Mouse (Mus musculus) stomach, embryonic 15.5 days (tissue): ENCODE data around the gene Tnni2. TPM values are rescaled to one million over a fixed set of nuclear protein-coding genes. Genes with fewer than 3 reads are reported as not detected.

Experiments
- ATAC-seq: fragments of 200-750 bp; cut with Nextera tagmentation; 2 replicates; pipeline ENCODE4 v1.8.0; 2017; ENCODE audit warnings: low read depth, moderate number of reproducible peaks, moderate TSS enrichment; ENCODE audit not compliant: insufficient read depth, low FRiP score
- H3K27ac ChIP-seq: fragments of 300-500 bp; sonication (generic); 2 replicates; pipeline ENCODE4 v1.5.1; 2015; ENCODE audit warnings: mild to moderate bottlenecking, inconsistent platforms
- H3K27me3 ChIP-seq: fragments of 300-500 bp; sonication (generic); replicated peaks from 2 replicates; pipeline ENCODE4 v1.6.1; 2015; ENCODE audit warnings: inconsistent platforms
- H3K36me3 ChIP-seq: fragments of 300-500 bp; sonication (generic); 2 replicates; pipeline ENCODE4 v1.6.1; 2015; ENCODE audit warnings: inconsistent platforms
- H3K4me1 ChIP-seq: fragments of 300-500 bp; sonication (generic); 2 replicates; pipeline ENCODE4 v1.6.1; 2015; ENCODE audit warnings: inconsistent platforms
- H3K4me2 ChIP-seq: fragments of 300-500 bp; sonication (generic); 2 replicates; pipeline ENCODE4 v1.6.1; 2015; ENCODE audit warnings: mild to moderate bottlenecking, inconsistent platforms
- H3K4me3 ChIP-seq: fragments of 300-500 bp; sonication (generic); replicated peaks from 2 replicates; pipeline ENCODE4 v1.5.1; 2015; ENCODE audit warnings: inconsistent platforms
- H3K9ac ChIP-seq: fragments of 300-500 bp; sonication (generic); 2 replicates; pipeline ENCODE4 v1.6.1; 2015; ENCODE audit warnings: inconsistent platforms
- H3K9me3 ChIP-seq: fragments of 300-500 bp; sonication (generic); 2 replicates; pipeline ENCODE4 v1.6.1; 2016; ENCODE audit warnings: inconsistent platforms
- WGBS: fragments of 180-500 bp; shearing (Covaris S2); methylation state at CpG from one replicate; pipeline ENCODE4 v1.1.7; 2015; 5-methylcytosine and 5-hydroxymethylcytosine counted together
- polyA plus RNA-seq: library from polyadenylated mRNA; unstranded; fragments of >200 nt; fragmentation: Nextera tagmentation; extraction: Ambion mirVana; gene quantifications from 2 replicates; pipeline ENCODE4 v1.2.1, GENCODE M21; 2015

Tnni2 gene
- polyA plus RNA-seq, 1 experiment from 2014 or later, result 10.4 TPM

- Histone ChIP-seq H3K4me2 (peak overlapping the region; percentile 59), H3K4me3 (peak overlapping the region; percentile 38), H3K27me3 (no peaks in the 10 kb centered on the region), H3K27ac (peak overlapping the region; percentile 97), H3K9ac (no peak overlapping the region), H3K36me3 (no peaks in the 10 kb centered on the region), H3K9me3 (no peaks in the 10 kb centered on the region), H3K4me1 (peaks cover 60% of the 10 kb centered on the region)
- no peak for ATAC-seq
- 80% methylated on average over 2 of the region's 2 CpGs for WGBS
These were observed 37.0 kb downstream of the Tnni2 start for GRCm38 (mm10) chr7:142478574-142478973.

GRCm38 (mm10) chr7:142479307-142479706 lies 37.7 kb downstream of the Tnni2 start:
- no peaks in the 10 kb centered on the region for H3K36me3 ChIP-seq
- H3K4me3 ChIP-seq, result no peak overlapping the region
- no peaks in the 10 kb centered on the region for H3K9me3 ChIP-seq
- H3K4me2 ChIP-seq, result peak overlapping the region; percentile 59; the same call in 1 of the 2 replicates
- H3K4me1 ChIP-seq, result peaks cover 62% of the 10 kb centered on the region
- H3K27ac ChIP-seq, result peak overlapping the region; percentile 97
- no peak overlapping the region for H3K9ac ChIP-seq
- no peak for ATAC-seq
- no peaks in the 10 kb centered on the region for H3K27me3 ChIP-seq

GRCm38 (mm10) chr7:142479886-142480285 lies 38.3 kb downstream of the Tnni2 start:
- Histone ChIP-seq H3K27me3 (no peaks in the 10 kb centered on the region), H3K36me3 (no peaks in the 10 kb centered on the region; the same call in 1 of the 2 replicates), H3K9me3 (no peaks in the 10 kb centered on the region), H3K4me1 (peaks cover 60% of the 10 kb centered on the region), H3K4me2 (no peak overlapping the region), H3K4me3 (no peak overlapping the region), H3K27ac (peak overlapping the region; percentile 97), H3K9ac (no peak overlapping the region)
- no peak for ATAC-seq
- WGBS, result 86% methylated on average over 3 of the region's 3 CpGs

- Histone ChIP-seq H3K4me2 (peak overlapping the region; percentile 55), H3K4me1 (peaks cover 62% of the 10 kb centered on the region), H3K36me3 (peaks cover 3% of the 10 kb centered on the region; the same call in 1 of the 2 replicates), H3K9ac (no peak overlapping the region), H3K27me3 (no peaks in the 10 kb centered on the region), H3K27ac (peak overlapping the region; percentile 97), H3K4me3 (peak overlapping the region; percentile 23; the same call in 1 of the 2 replicates), H3K9me3 (no peaks in the 10 kb centered on the region)
- WGBS, result 87% methylated on average over 3 of the region's 3 CpGs
- ATAC-seq, result no peak
These were observed 39.1 kb downstream of the Tnni2 start for GRCm38 (mm10) chr7:142480661-142481060.

- ATAC-seq, result no peak
- Histone ChIP-seq H3K9me3 (no peaks in the 10 kb centered on the region), H3K36me3 (peaks cover 7% of the 10 kb centered on the region), H3K4me2 (peak overlapping the region; percentile 55), H3K4me1 (peaks cover 68% of the 10 kb centered on the region), H3K9ac (no peak overlapping the region), H3K4me3 (peak overlapping the region; percentile 23), H3K27ac (peak overlapping the region; percentile 97), H3K27me3 (no peaks in the 10 kb centered on the region)
- WGBS, result 7% methylated on average over 5 of the region's 5 CpGs
These were observed 39.6 kb downstream of the Tnni2 start for GRCm38 (mm10) chr7:142481186-142481567.

GRCm38 (mm10) chr7:142481568-142482255 lies 40.1 kb downstream of the Tnni2 start:
- H3K4me2 ChIP-seq, result peak overlapping the region; percentile 55
- H3K9me3 ChIP-seq, result no peaks in the 10 kb centered on the region
- peaks cover 7% of the 10 kb centered on the region for H3K36me3 ChIP-seq
- ATAC-seq, result peak; percentile 74
- no peak overlapping the region for H3K9ac ChIP-seq
- peaks cover 73% of the 10 kb centered on the region for H3K4me1 ChIP-seq
- H3K27ac ChIP-seq, result peak overlapping the region; percentile 97
- peak overlapping the region; percentile 23 for H3K4me3 ChIP-seq
- 4% methylated on average over 22 of the region's 22 CpGs for WGBS
- H3K27me3 ChIP-seq, result no peaks in the 10 kb centered on the region

- no peaks in the 10 kb centered on the region for H3K27me3 ChIP-seq
- ATAC-seq, result peak; percentile 16
- 10% methylated on average over 6 of the region's 6 CpGs for WGBS
- H3K9me3 ChIP-seq, result no peaks in the 10 kb centered on the region
- peaks cover 75% of the 10 kb centered on the region for H3K4me1 ChIP-seq
- H3K4me3 ChIP-seq, result peak overlapping the region; percentile 23
- H3K9ac ChIP-seq, result no peak overlapping the region; the same call in 1 of the 2 replicates
- H3K4me2 ChIP-seq, result peak overlapping the region; percentile 55
- H3K27ac ChIP-seq, result peak overlapping the region; percentile 97
- peaks cover 7% of the 10 kb centered on the region for H3K36me3 ChIP-seq
These were observed 40.6 kb downstream of the Tnni2 start for GRCm38 (mm10) chr7:142482256-142482609.

GRCm38 (mm10) chr7:142483136-142483535 lies 41.5 kb downstream of the Tnni2 start:
- Histone ChIP-seq H3K4me3 (no peak overlapping the region), H3K9ac (0 out of 2 replicates have a peak overlapping the region, but pooled peaks have one; percentile 8), H3K4me2 (0 out of 2 replicates have a peak overlapping the region, but pooled peaks have one; percentile 55), H3K9me3 (no peaks in the 10 kb centered on the region), H3K36me3 (peaks cover 7% of the 10 kb centered on the region), H3K27me3 (no peaks in the 10 kb centered on the region), H3K4me1 (peaks cover 80% of the 10 kb centered on the region), H3K27ac (peak overlapping the region; percentile 97)
- 19% methylated on average over 11 of the region's 11 CpGs for WGBS
- peak; percentile 33 for ATAC-seq

- no peak overlapping the region for H3K4me3 ChIP-seq
- peaks cover 12% of the 10 kb centered on the region for H3K36me3 ChIP-seq
- no peaks in the 10 kb centered on the region for H3K27me3 ChIP-seq
- no peak overlapping the region for H3K9ac ChIP-seq
- ATAC-seq, result no peak
- 61% methylated on average over 12 of the region's 12 CpGs for WGBS
- no peaks in the 10 kb centered on the region for H3K9me3 ChIP-seq
- H3K4me2 ChIP-seq, result no peak overlapping the region
- H3K4me1 ChIP-seq, result peaks cover 78% of the 10 kb centered on the region
- H3K27ac ChIP-seq, result peak overlapping the region; percentile 97
These were observed 43.2 kb downstream of the Tnni2 start for GRCm38 (mm10) chr7:142484780-142485179.

- H3K9ac ChIP-seq, result no peak overlapping the region
- no peak overlapping the region for H3K4me2 ChIP-seq
- no peaks in the 10 kb centered on the region for H3K27me3 ChIP-seq
- 65% methylated on average over 8 of the region's 8 CpGs for WGBS
- H3K4me3 ChIP-seq, result no peak overlapping the region
- peak overlapping the region; percentile 97 for H3K27ac ChIP-seq
- no peaks in the 10 kb centered on the region for H3K9me3 ChIP-seq
- ATAC-seq, result no peak
- peaks cover 58% of the 10 kb centered on the region for H3K4me1 ChIP-seq
- H3K36me3 ChIP-seq, result peaks cover 25% of the 10 kb centered on the region
These were observed 45.1 kb downstream of the Tnni2 start for GRCm38 (mm10) chr7:142486751-142487162.

GRCm38 (mm10) chr7:142487341-142487859 lies 45.8 kb downstream of the Tnni2 start:
- peak; percentile 26; the same call in 1 of the 2 replicates for ATAC-seq
- Histone ChIP-seq H3K36me3 (peaks cover 32% of the 10 kb centered on the region), H3K4me2 (no peak overlapping the region)

GRCm38 (mm10) chr7:142488053-142488452 lies 46.4 kb downstream of the Tnni2 start:
- 50% methylated on average over 3 of the region's 3 CpGs for WGBS

More at GRCm38 (mm10) chr7:142487341-142487859, 45.8 kb downstream of the Tnni2 start:
- no peaks in the 10 kb centered on the region for H3K9me3 ChIP-seq
- no peak overlapping the region for H3K4me3 ChIP-seq
- H3K27me3 ChIP-seq, result no peaks in the 10 kb centered on the region
- 14% methylated on average over 9 of the region's 9 CpGs for WGBS
- H3K4me1 ChIP-seq, result peaks cover 57% of the 10 kb centered on the region
- peak overlapping the region; percentile 97 for H3K27ac ChIP-seq
- no peak overlapping the region for H3K9ac ChIP-seq

More at GRCm38 (mm10) chr7:142488053-142488452, 46.4 kb downstream of the Tnni2 start:
- H3K4me3 ChIP-seq, result no peak overlapping the region
- H3K9ac ChIP-seq, result no peak overlapping the region
- H3K9me3 ChIP-seq, result no peaks in the 10 kb centered on the region
- H3K27me3 ChIP-seq, result no peaks in the 10 kb centered on the region
- H3K36me3 ChIP-seq, result peaks cover 36% of the 10 kb centered on the region
- no peak overlapping the region for H3K4me2 ChIP-seq
- H3K4me1 ChIP-seq, result peaks cover 54% of the 10 kb centered on the region
- no peak for ATAC-seq
- H3K27ac ChIP-seq, result peak overlapping the region; percentile 97
